In genomic region chrX:159269072-159269471, GRCm38 (mm10) we compare ENCODE assay signal across 9 mouse cellular contexts. TPM values are rescaled to one million over a fixed set of nuclear protein-coding genes. Genes with fewer than 3 reads are reported as not detected.
A peak's percentile ranks its signal among the peaks of the same experiment; 100 is the strongest.
DNase-seq lines count a peak whose midpoint lies in the region; ATAC-seq and TF ChIP-seq lines count a peak whose summit lies in the region.
"Had no signal": no experiment of that assay in that cellular context is flagged by ENCODE, and none has a peak within 500 bp of the region (broad histone marks: within the 10 kb centered on the region; RNA-seq: fewer than 3 reads in every experiment).

No protein-coding gene starts in this region.

- DNase-seq in gastrocnemius, adult 2 months = no peak
- DNase-seq in gastrocnemius, postnatal 25 days = no peak
- DNase-seq in midbrain, postnatal 0 days (ENCODE audit: low spot score) = peak; percentile 8
- DNase-seq in ovary, postnatal 10 days (ENCODE audit: low spot score) = no peak

- intact Hi-C loops in gastrocnemius, adult 2 months (cut with DNase I) = loop anchor here (2.0 to 5.0 kb wide), 2 partner anchors 226 to 297 kb away; no protein-coding TSS in a partner anchor

- H3K36me3 ChIP-seq in midbrain, postnatal 0 days (ENCODE audit: insufficient read depth, low read length) = no peaks in the 10 kb centered on the region
- no peaks in the 10 kb centered on the region for H3K36me3 ChIP-seq in midbrain, embryonic 15.5 days (replicated peaks)
- H3K36me3 ChIP-seq: heart, embryonic 15.5 days had no signal

- no peak for ATAC-seq in midbrain, postnatal 0 days (ENCODE audit: low FRiP score)
- ATAC-seq in midbrain, embryonic 15.5 days (replicated peaks) = no peak
- peak; percentile 72 for ATAC-seq in activated CD4-positive, CD25-positive, alpha-beta regulatory T cell, adult 4 months
- peak; percentile 59 to 88; a peak in 2 of 4 replicates for ATAC-seq in hematopoietic stem cell, adult 5-6 weeks (replicated peaks in 1 of 2; ENCODE audit: insufficient read depth in 1 of 2, low FRiP score in 2 of 2, low TSS enrichment in 1 of 2, low read depth in 1 of 2, poor library complexity in 2 of 2, severe bottlenecking in 2 of 2)
- peak; percentile 71 for ATAC-seq in megakaryocyte-erythroid progenitor cell, adult 5-6 weeks (replicated peaks; ENCODE audit: low FRiP score, low TSS enrichment, poor library complexity, severe bottlenecking)

- H3K4me2 ChIP-seq in midbrain, postnatal 0 days (ENCODE audit: low read depth, low read length, poor library complexity, severe bottlenecking) = no peak overlapping the region
- H3K4me2 ChIP-seq in midbrain, embryonic 15.5 days = no peak overlapping the region
- H3K4me2 ChIP-seq: heart, embryonic 15.5 days had no signal

- no peaks in the 10 kb centered on the region for H3K9me3 ChIP-seq in midbrain, postnatal 0 days (ENCODE audit: low read length)
- no peaks in the 10 kb centered on the region for H3K9me3 ChIP-seq in midbrain, embryonic 15.5 days
- H3K9me3 ChIP-seq: heart, embryonic 15.5 days had no signal

- H3K9ac ChIP-seq in midbrain, postnatal 0 days (replicated peaks; ENCODE audit: low read length, poor library complexity, severe bottlenecking) = no peak overlapping the region
- H3K9ac ChIP-seq in midbrain, embryonic 15.5 days = no peak overlapping the region
- H3K9ac ChIP-seq: heart, embryonic 15.5 days had no signal

- H3K4me1 ChIP-seq in midbrain, postnatal 0 days (ENCODE audit: insufficient read depth, low read length) = no peaks in the 10 kb centered on the region
- no peaks in the 10 kb centered on the region for H3K4me1 ChIP-seq in midbrain, embryonic 15.5 days
- H3K4me1 ChIP-seq: heart, embryonic 15.5 days had no signal

- no peak overlapping the region for H3K4me3 ChIP-seq in gastrocnemius, adult 2 months
- no peak overlapping the region for H3K4me3 ChIP-seq in midbrain, postnatal 0 days (ENCODE audit: low read depth, low read length)
- no peak overlapping the region for H3K4me3 ChIP-seq in midbrain, embryonic 15.5 days
- H3K4me3 ChIP-seq: heart, embryonic 15.5 days had no signal

- TF ChIP-seq CTCF in gastrocnemius, adult 2 months (IDR thresholded peaks at IDR 0.05) = peak; percentile 61
- peak; percentile 65 for TF ChIP-seq CTCF in midbrain, postnatal 0 days (IDR thresholded peaks at IDR 0.05)

- H3K27me3 ChIP-seq in midbrain, postnatal 0 days (ENCODE audit: insufficient read depth, low read length) = no peaks in the 10 kb centered on the region
- no peaks in the 10 kb centered on the region for H3K27me3 ChIP-seq in midbrain, embryonic 15.5 days (replicated peaks)
- H3K27me3 ChIP-seq: heart, embryonic 15.5 days had no signal

- H3K27ac ChIP-seq in gastrocnemius, adult 2 months = no peak overlapping the region
- no peak overlapping the region for H3K27ac ChIP-seq in midbrain, postnatal 0 days (ENCODE audit: low read depth, low read length)
- no peak overlapping the region for H3K27ac ChIP-seq in midbrain, embryonic 15.5 days
- H3K27ac ChIP-seq: heart, embryonic 15.5 days had no signal

RNA-seq across cellular contexts. Expression of gene Rps6ka3, which starts 59.0 kb away (rescaled TPM):
- 10 to 100 TPM; 53.7 to 59.4 TPM for total RNA-seq in gastrocnemius, adult 2 months (2021)
- total RNA-seq in gastrocnemius, postnatal 25 days (2021) = 10 to 100 TPM; 55.3 to 73.1 TPM
- total RNA-seq in midbrain, postnatal 0 days (2014; rRNA removed) = 21.2 and 21.5 TPM in 2 replicates
- polyA plus RNA-seq in midbrain, postnatal 0 days (2015; fragmentation: Nextera tagmentation; extraction: Ambion mirVana) = 2.5 and 2.8 TPM in 2 replicates
- polyA plus RNA-seq in midbrain, embryonic 15.5 days (2015; fragmentation: Nextera tagmentation; extraction: Ambion mirVana) = 2.9 and 3.5 TPM in 2 replicates
- 1 to 10 TPM; 6.3 to 9.4 TPM for polyA plus RNA-seq in activated CD4-positive, CD25-positive, alpha-beta regulatory T cell, adult 4 months (2017; shearing (Covaris generic))
- total RNA-seq in hematopoietic stem cell, adult 5-6 weeks (2017) = 76.3 and 79.5 TPM in 2 replicates
- total RNA-seq in megakaryocyte-erythroid progenitor cell, adult 5-6 weeks (2014; fragmentation: Nextera tagmentation) = 25.3 and 29.6 TPM in 2 replicates
- total RNA-seq in megakaryocyte-erythroid progenitor cell, adult 5-6 weeks (2017) = 21.0 and 33.1 TPM in 2 replicates

Comparison
In these comparisons a context has a peak if more than half of its experiments do, and no peak if none do; other contexts are left out.
1. ATAC-seq: peak in activated CD4-positive, CD25-positive, alpha-beta regulatory T cell, adult 4 months (single experiment), hematopoietic stem cell, adult 5-6 weeks (2 of 2) and megakaryocyte-erythroid progenitor cell, adult 5-6 weeks (single experiment); none in midbrain, postnatal 0 days (single experiment) and midbrain, embryonic 15.5 days (single experiment).